Mouse (Mus musculus) megakaryocyte, embryonic 14.5 days (primary cell): Measurements from ENCODE around the gene Mrps26. TPM values are rescaled to one million over a fixed set of nuclear protein-coding genes. Genes with fewer than 3 reads are reported as not detected.
A peak's percentile ranks its signal among the peaks of the same experiment; 100 is the strongest.
"Not testable (repeated sequence)": the region's sequence is repeated elsewhere in the genome, so short reads cannot be mapped to it uniquely, and the experiment has no call there.

Experiments
- H3K27me3 ChIP-seq: replicated peaks from 2 replicates; pipeline ENCODE3; 2012; ENCODE audit warnings: inconsistent platforms
- H3K36me3 ChIP-seq: replicated peaks from 2 replicates; pipeline ENCODE3; 2012; ENCODE audit warnings: low read length, inconsistent platforms, mixed read lengths
- H3K4me1 ChIP-seq: 2 replicates; pipeline ENCODE4 v1.6.1; 2012; ENCODE audit warnings: inconsistent platforms
- H3K4me3 ChIP-seq: replicated peaks from 2 replicates; pipeline ENCODE3; 2012; ENCODE audit warnings: moderate library complexity, mild to moderate bottlenecking, inconsistent platforms
- H3K9me3 ChIP-seq: 2 replicates; pipeline ENCODE4 v1.6.1; 2012; ENCODE audit warnings: inconsistent platforms
- FLI1 ChIP-seq: IDR thresholded peaks from 2 replicates; pipeline ENCODE4 v1.6.1; 2012; ENCODE audit warnings: low read length, inconsistent platforms, mixed read lengths
- GATA1 ChIP-seq: IDR thresholded peaks from 3 replicates; pipeline ENCODE4 v1.6.1; 2012; ENCODE audit warnings: mixed read lengths, low read length, inconsistent platforms, borderline replicate concordance
- polyA plus RNA-seq: library from polyadenylated mRNA; stranded (reverse); fragments of >175 nt; gene quantifications from 2 replicates; pipeline ENCODE4 v1.2.3, GENCODE M21; 2012; ENCODE audit warnings: low replicate concordance; ENCODE audit not compliant: insufficient read depth

The Mrps26 gene
- polyA plus RNA-seq, result 94.8 and 158 TPM in 2 replicates

DNA sequence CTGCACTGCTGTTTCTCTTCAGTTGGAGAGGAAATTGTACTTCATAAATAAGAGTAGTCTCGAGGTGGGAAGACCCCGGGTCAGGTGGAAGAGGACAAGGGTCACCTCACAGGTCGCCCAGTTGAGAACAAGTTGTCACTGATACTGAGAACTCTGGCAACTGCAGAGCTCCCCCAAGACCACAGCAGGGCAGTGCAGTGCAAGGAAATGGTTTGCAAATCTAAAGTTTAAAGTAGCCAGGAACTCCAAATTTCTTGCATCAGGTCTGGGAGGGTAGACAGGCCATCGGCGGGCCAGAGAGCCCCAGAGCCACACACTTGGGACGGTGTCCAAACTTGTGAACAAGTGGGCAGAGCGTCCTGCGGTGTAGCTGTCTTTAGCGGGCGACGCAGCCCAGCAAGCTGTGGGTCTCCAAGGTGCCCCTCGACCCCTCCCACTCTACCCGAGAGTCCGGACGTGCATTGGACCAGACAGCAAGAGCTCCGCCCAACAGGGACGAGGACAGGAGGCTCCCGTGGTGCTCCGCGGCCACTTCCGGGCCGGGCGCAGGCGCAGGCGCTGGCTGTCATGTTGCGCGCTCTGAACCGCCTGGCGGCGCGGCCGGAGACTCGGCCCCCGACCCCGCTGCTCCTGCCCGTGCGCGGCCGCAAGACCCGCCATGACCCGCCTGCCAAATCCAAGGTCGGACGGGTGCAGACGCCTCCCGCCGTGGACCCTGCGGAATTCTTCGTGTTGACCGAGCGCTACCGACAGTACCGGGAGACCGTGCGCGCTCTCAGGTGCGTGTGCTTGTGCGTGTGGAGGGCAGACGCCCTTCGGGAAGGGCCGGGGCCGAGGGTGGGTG lies at the start of gene Mrps26:
TSS of gene Mrps26 (plus strand) at position 531 of the 844 bp plus-strand sequence.
- no peaks in the 10 kb centered on the region for H3K27me3 ChIP-seq
- peak within 1 kb of the TSS; percentile 99 for H3K4me3 ChIP-seq
- H3K36me3 ChIP-seq, result peaks cover 44% of the 10 kb centered on the region
- TF ChIP-seq GATA1, result no peak
- TF ChIP-seq FLI1, result 0 out of 2 replicates have a peak, but pooled peaks have one; percentile 33
- H3K4me1 ChIP-seq, result peaks cover 44% of the 10 kb centered on the region
- no peaks in the 10 kb centered on the region for H3K9me3 ChIP-seq

DNA sequence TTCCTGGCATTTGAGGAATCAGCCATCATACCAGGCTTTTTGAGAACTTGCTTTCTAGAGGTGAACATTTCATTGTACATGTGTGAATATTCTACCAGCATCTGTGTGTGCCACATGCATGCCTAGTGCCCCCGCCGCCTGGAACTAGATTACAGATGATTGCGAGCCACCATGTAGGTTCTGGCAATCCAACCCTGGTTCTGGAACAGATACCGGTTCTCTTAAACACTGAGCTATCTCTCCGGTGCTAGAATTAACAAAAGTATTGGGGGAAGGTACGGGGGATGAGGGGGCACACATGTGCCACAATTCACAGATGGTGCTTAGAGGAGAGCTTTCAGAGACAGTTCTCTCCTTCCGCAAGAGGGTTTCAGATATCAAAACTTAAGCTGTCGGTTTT lies 49.6 kb upstream of the Mrps26 start:
- Histone ChIP-seq H3K4me3 (no peak overlapping the region), H3K9me3 (peaks cover 6% of the 10 kb centered on the region; the same call in 1 of the 2 replicates), H3K4me1 (peaks cover 54% of the 10 kb centered on the region), H3K36me3 (peaks cover 85% of the 10 kb centered on the region), H3K27me3 (no peaks in the 10 kb centered on the region)
- TF ChIP-seq FLI1 (no peak), GATA1 (no peak)

DNA sequence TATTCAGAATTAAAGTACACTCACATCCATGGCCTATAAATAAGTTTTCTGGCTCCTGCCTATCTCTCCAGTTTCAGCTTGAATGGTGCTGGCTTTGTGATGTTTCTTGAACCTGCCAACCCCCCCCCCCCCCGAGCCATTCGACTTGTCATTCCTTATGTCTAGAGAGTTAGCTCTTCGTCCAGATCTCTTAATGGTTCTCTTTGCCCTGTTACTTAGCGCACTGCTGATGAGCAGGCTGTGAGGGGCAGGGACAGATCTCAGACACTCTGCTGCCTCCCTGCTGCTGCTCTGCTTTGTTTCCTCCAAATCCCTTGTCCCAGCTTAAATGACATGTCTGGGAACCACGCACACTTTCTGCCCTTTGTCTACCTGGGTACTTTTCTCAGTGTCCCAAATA lies 47.8 kb upstream of the Mrps26 start:
- H3K9me3 ChIP-seq, result no peaks in the 10 kb centered on the region
- peaks cover 64% of the 10 kb centered on the region for H3K4me1 ChIP-seq
- H3K36me3 ChIP-seq, result peaks cover 86% of the 10 kb centered on the region
- H3K4me3 ChIP-seq, result peak overlapping the region; percentile 38
- TF ChIP-seq GATA1 (no peak), FLI1 (no peak)
- no peaks in the 10 kb centered on the region for H3K27me3 ChIP-seq

DNA sequence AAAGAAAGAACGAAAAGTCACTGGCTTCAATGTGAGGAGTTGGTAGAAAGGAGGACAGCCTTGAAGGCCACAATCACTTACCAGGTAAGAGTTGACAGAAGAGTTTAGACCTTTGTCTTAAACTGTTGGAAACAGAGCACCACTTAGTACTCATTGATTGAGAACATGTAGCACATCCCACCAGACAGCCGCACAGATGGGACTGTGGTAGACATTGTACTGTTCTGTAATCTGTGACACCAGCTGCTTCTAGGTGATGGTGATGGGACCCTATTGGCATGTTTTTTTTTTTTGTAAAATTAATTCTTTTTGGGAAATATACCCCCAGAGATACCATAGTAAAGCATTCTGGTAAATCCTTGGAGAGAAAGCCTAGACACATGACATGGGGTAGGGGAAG lies 41.6 kb upstream of the Mrps26 start:
- Histone ChIP-seq H3K36me3 (peaks cover 92% of the 10 kb centered on the region), H3K4me3 (no peak overlapping the region), H3K27me3 (no peaks in the 10 kb centered on the region), H3K4me1 (peaks cover 60% of the 10 kb centered on the region), H3K9me3 (no peaks in the 10 kb centered on the region)
- TF ChIP-seq FLI1 (no peak), GATA1 (no peak)

DNA sequence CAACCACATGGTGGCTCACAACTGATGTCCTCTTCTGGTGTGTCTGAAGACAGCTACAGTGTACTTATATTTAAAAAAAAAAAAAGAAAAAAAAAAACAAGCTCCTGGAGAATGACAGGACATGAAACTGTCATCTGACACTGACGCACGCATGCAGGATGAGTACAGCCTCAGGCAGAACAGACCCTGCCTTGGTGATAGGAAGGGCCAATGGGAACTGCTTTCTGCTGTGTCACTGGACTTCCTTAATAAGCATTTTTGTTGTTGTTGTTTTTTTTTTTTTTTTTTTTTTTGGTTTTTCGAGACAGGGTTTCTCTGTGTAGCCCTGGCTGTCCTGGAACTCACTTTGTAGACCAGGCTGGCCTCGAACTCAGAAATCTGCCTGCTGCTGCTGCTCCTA lies 38.1 kb upstream of the Mrps26 start:
- peaks cover 87% of the 10 kb centered on the region for H3K36me3 ChIP-seq
- not testable (repeated sequence) for H3K27me3 ChIP-seq, H3K9me3 ChIP-seq, H3K4me3 ChIP-seq
- peaks cover 51% of the 10 kb centered on the region for H3K4me1 ChIP-seq

DNA sequence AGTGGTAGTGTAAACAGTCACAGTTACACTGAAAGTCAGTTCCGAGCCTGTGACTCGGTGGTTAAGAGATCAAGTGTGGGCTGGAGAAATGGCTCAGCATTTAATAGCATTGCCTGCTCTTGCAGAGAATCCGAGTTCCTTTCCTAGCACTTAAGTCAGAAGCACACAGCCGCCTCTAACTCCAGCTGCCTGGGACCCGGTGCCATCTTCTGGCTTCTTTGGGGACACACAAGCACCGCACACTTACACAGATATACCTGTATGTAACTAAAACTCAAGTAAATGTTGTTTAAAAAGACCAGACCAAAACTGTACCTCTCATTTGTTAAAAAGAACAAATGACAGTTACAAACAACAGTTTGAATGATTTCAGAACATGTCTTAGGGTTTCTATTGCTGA lies 35.1 kb upstream of the Mrps26 start:
- H3K36me3 ChIP-seq, result peaks cover 84% of the 10 kb centered on the region
- H3K4me1 ChIP-seq, result peaks cover 52% of the 10 kb centered on the region
- H3K9me3 ChIP-seq, result no peaks in the 10 kb centered on the region
- H3K4me3 ChIP-seq, result no peak overlapping the region
- no peak for TF ChIP-seq FLI1
- no peak for TF ChIP-seq GATA1
- H3K27me3 ChIP-seq, result no peaks in the 10 kb centered on the region

DNA sequence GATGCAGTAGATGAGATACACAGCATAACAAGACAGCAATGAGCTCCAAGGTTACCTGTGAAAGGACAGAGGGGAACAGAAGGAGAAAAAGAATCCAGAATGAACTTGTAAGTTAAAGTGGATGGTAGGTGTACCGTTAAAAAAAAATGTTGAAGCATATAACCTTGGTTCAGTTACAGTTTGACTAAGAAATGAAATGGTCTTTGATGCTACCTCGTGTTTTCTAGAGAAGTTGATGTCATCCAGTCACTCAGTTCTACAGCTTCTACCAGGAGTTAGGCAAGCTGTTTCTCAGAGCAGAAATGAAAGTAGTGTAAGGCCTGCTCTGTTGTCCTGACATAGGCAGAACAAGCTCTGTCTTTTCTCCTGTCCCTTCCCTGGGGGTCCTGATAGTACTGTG lies 34.3 kb upstream of the Mrps26 start:
- H3K9me3 ChIP-seq, result no peaks in the 10 kb centered on the region
- no peaks in the 10 kb centered on the region for H3K27me3 ChIP-seq
- peaks cover 84% of the 10 kb centered on the region for H3K36me3 ChIP-seq
- no peak overlapping the region for H3K4me3 ChIP-seq
- H3K4me1 ChIP-seq, result peaks cover 52% of the 10 kb centered on the region
- TF ChIP-seq FLI1 (no peak), GATA1 (no peak)

DNA sequence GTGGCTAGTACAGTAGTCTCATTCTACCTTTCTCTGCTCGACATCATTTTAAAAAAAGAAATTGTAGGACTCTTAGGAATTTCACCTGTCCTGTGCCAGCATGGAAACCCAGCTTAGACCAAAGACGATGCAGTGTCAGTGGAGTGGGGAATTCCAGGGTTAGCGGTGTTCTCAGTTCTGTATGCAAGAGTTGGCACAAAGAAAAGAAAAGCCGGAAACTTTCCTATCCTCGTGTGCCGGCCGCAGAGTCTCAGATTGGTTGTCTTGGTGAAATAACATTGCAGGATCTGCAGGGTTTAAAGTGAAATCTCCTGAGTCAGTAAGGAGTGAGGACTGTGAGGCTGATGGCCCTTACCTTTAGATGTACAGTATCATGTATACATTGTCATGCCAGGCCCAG lies 33.6 kb upstream of the Mrps26 start:
- H3K36me3 ChIP-seq, result peaks cover 84% of the 10 kb centered on the region
- TF ChIP-seq FLI1 (no peak), GATA1 (no peak)
- no peak overlapping the region for H3K4me3 ChIP-seq
- H3K27me3 ChIP-seq, result no peaks in the 10 kb centered on the region
- no peaks in the 10 kb centered on the region for H3K9me3 ChIP-seq
- peaks cover 45% of the 10 kb centered on the region for H3K4me1 ChIP-seq

DNA sequence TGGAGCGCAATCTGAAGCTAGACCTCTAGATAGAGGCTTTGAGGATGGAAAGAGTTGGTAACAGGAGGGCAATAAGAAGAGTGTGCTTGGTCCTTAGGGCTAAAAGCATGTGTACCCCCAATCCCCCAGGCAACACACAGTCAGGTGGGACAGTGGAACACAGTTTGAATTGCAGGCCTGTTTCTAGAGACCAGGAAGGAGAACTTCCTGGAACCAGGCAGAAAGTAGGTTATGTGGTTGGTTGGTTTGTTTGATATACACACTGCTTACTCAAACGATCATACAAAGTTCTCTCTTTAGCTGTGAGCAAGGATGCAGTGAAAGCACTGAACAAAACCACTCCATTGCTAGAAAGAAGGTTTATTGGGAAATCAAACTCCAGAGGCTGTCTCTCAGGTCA lies 31.3 kb upstream of the Mrps26 start:
- TF ChIP-seq FLI1 (no peak), GATA1 (no peak)
- peaks cover 90% of the 10 kb centered on the region for H3K36me3 ChIP-seq
- no peaks in the 10 kb centered on the region for H3K27me3 ChIP-seq
- peaks cover 26% of the 10 kb centered on the region for H3K4me1 ChIP-seq
- no peaks in the 10 kb centered on the region for H3K9me3 ChIP-seq
- H3K4me3 ChIP-seq, result no peak overlapping the region

DNA sequence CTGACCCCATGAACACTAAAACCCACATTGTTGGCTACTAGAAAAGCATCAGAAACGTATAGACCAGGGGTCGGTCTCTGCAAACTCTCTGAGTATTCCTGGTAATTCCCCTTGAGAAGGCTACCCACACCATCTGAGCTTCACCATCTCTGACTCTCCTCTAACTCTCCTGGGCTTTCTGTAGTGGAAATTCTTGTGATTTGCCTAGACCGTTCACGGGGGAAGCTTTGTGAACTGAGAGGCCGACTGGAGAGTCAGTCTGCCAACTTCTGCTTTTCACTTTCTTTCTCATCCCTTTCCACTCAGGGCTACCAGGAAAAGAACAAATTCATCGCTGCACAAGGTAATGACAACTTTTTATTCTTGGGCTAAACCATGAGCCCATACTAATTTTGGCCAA lies 28.5 kb upstream of the Mrps26 start:
- Histone ChIP-seq H3K4me1 (peaks cover 26% of the 10 kb centered on the region), H3K27me3 (no peaks in the 10 kb centered on the region), H3K36me3 (peaks cover 95% of the 10 kb centered on the region), H3K4me3 (no peak overlapping the region), H3K9me3 (peaks cover 11% of the 10 kb centered on the region)
- TF ChIP-seq FLI1 (no peak), GATA1 (no peak)
